Comparison of ENCODE assay signal across 8 mouse cellular contexts in genomic region chr1:138848026-138848425, GRCm38 (mm10). TPM values are rescaled to one million over a fixed set of nuclear protein-coding genes. Genes with fewer than 3 reads are reported as not detected.
DNase-seq lines count a peak whose midpoint lies in the region; ATAC-seq and TF ChIP-seq lines count a peak whose summit lies in the region.

No protein-coding gene starts in this region.

- H3K9me3 ChIP-seq in kidney, embryonic 16.5 days (ENCODE audit: low read length) = no peaks in the 10 kb centered on the region
- H3K9me3 ChIP-seq in embryonic facial prominence, embryonic 15.5 days (replicated peaks) = no peaks in the 10 kb centered on the region
- H3K9me3 ChIP-seq in intestine, postnatal 0 days (ENCODE audit: control insufficient read depth) = no peaks in the 10 kb centered on the region
- H3K9me3 ChIP-seq in neural tube, embryonic 11.5 days (ENCODE audit: control insufficient read depth, low read length) = no peaks in the 10 kb centered on the region

- peaks cover 19% of the 10 kb centered on the region for H3K4me1 ChIP-seq in kidney, embryonic 16.5 days (ENCODE audit: insufficient read depth, low read length)
- peaks cover 33% of the 10 kb centered on the region for H3K4me1 ChIP-seq in embryonic facial prominence, embryonic 15.5 days
- peaks cover 5% of the 10 kb centered on the region; the same call in 1 of the 2 replicates for H3K4me1 ChIP-seq in intestine, postnatal 0 days (replicated peaks; ENCODE audit: control insufficient read depth, insufficient read depth, low read length)
- peaks cover 8% of the 10 kb centered on the region; the same call in 1 of the 2 replicates for H3K4me1 ChIP-seq in neural tube, embryonic 11.5 days (ENCODE audit: control insufficient read depth, insufficient read depth, low read length)
- H3K4me1 ChIP-seq in cerebellum, adult 2 months (ENCODE audit: control insufficient read depth, insufficient read depth, low read length) = peaks cover 4% of the 10 kb centered on the region; the same call in 1 of the 2 replicates

- no peak overlapping the region for H3K27ac ChIP-seq in kidney, embryonic 16.5 days (ENCODE audit: low read length)
- no peak overlapping the region for H3K27ac ChIP-seq in embryonic facial prominence, embryonic 15.5 days (replicated peaks)
- H3K27ac ChIP-seq in intestine, postnatal 0 days (ENCODE audit: low read depth, low read length) = no peak overlapping the region
- no peak overlapping the region for H3K27ac ChIP-seq in neural tube, embryonic 11.5 days (ENCODE audit: low read depth, low read length)
- H3K27ac ChIP-seq in left cerebral cortex, adult 2 months = no peak overlapping the region
- H3K27ac ChIP-seq in cerebellum, adult 2 months (ENCODE audit: insufficient read depth, low read length) = no peak overlapping the region

- no peak for TF ChIP-seq POLR2A in cerebellum, adult 2 months (IDR thresholded peaks at IDR 0.05; ENCODE audit: borderline replicate concordance, insufficient read depth, low read length)

- no peak; the same call in none of the 2 replicates for ATAC-seq in kidney, embryonic 16.5 days (ENCODE audit: low FRiP score, low TSS enrichment)
- no peak for ATAC-seq in embryonic facial prominence, embryonic 15.5 days (ENCODE audit: insufficient number of reproducible peaks, low FRiP score, low TSS enrichment, low read depth)
- ATAC-seq in intestine, postnatal 0 days = no peak
- ATAC-seq in neural tube, embryonic 11.5 days (ENCODE audit: insufficient read depth, low FRiP score, low TSS enrichment) = peak; percentile 21; the same call in 1 of the 2 replicates

- peak overlapping the region; percentile 49 for H3K4me2 ChIP-seq in kidney, embryonic 16.5 days (replicated peaks; ENCODE audit: low read depth, low read length)
- peak overlapping the region; percentile 51 for H3K4me2 ChIP-seq in embryonic facial prominence, embryonic 15.5 days (replicated peaks)
- peak overlapping the region; percentile 55 for H3K4me2 ChIP-seq in intestine, postnatal 0 days (replicated peaks; ENCODE audit: low read depth)
- H3K4me2 ChIP-seq in neural tube, embryonic 11.5 days (ENCODE audit: low read depth) = peak overlapping the region; percentile 40

- 1% methylated on average over 16 of the region's 16 CpGs for WGBS in kidney, embryonic 16.5 days
- under 1% methylated on average over 16 of the region's 16 CpGs for WGBS in embryonic facial prominence, embryonic 15.5 days
- under 1% methylated on average over 16 of the region's 16 CpGs for WGBS in intestine, postnatal 0 days
- WGBS in neural tube, embryonic 11.5 days = under 1% methylated on average over 16 of the region's 16 CpGs
- 4% methylated on average over 16 of the region's 16 CpGs for WGBS in cerebellum, adult 2 months

- peak overlapping the region; percentile 37 for H3K4me3 ChIP-seq in kidney, embryonic 16.5 days (ENCODE audit: low read length)
- peak overlapping the region; percentile 32 for H3K4me3 ChIP-seq in embryonic facial prominence, embryonic 15.5 days (replicated peaks)
- peak overlapping the region; percentile 35 for H3K4me3 ChIP-seq in intestine, postnatal 0 days (ENCODE audit: low read depth, low read length)
- peak overlapping the region; percentile 21 for H3K4me3 ChIP-seq in neural tube, embryonic 11.5 days (ENCODE audit: low read depth, low read length)
- no peak overlapping the region for H3K4me3 ChIP-seq in left cerebral cortex, adult 2 months
- no peak overlapping the region for H3K4me3 ChIP-seq in cerebellum, adult 2 months (replicated peaks; ENCODE audit: insufficient read depth, low read depth, low read length)

- peaks cover 78% of the 10 kb centered on the region for H3K27me3 ChIP-seq in kidney, embryonic 16.5 days (ENCODE audit: insufficient read depth, low read length)
- H3K27me3 ChIP-seq in embryonic facial prominence, embryonic 15.5 days = peaks cover 71% of the 10 kb centered on the region
- peaks cover 73% of the 10 kb centered on the region for H3K27me3 ChIP-seq in intestine, postnatal 0 days (replicated peaks; ENCODE audit: control insufficient read depth, insufficient read depth, low read length)
- H3K27me3 ChIP-seq in neural tube, embryonic 11.5 days (ENCODE audit: control insufficient read depth, insufficient read depth, low read length) = peaks cover 68% of the 10 kb centered on the region
- H3K27me3 ChIP-seq in cerebellum, adult 2 months (ENCODE audit: control insufficient read depth, insufficient read depth, low read length) = peaks cover 11% of the 10 kb centered on the region; the same call in 1 of the 2 replicates

- peaks cover 3% of the 10 kb centered on the region; the same call in 1 of the 2 replicates for H3K36me3 ChIP-seq in kidney, embryonic 16.5 days (ENCODE audit: insufficient read depth, low read length)
- no peaks in the 10 kb centered on the region for H3K36me3 ChIP-seq in embryonic facial prominence, embryonic 15.5 days
- H3K36me3 ChIP-seq in intestine, postnatal 0 days (ENCODE audit: control insufficient read depth, insufficient read depth) = peaks cover 5% of the 10 kb centered on the region; the same call in 1 of the 2 replicates
- no peaks in the 10 kb centered on the region for H3K36me3 ChIP-seq in neural tube, embryonic 11.5 days (ENCODE audit: control insufficient read depth, insufficient read depth, low read length)

- no peak for DNase-seq in kidney, postnatal 25 days
- peak; percentile 49 for DNase-seq in neural tube, embryonic 11.5 days (ENCODE audit: low spot score)
- DNase-seq in thymus, postnatal 4 days = no peak
- DNase-seq in left cerebral cortex, adult 2 months (ENCODE audit: extremely low spot score in 1 of 2, low spot score in 2 of 2) = no peak
- DNase-seq in cerebellum, adult 2 months = no peak

- intact Hi-C loops in left cerebral cortex, adult 2 months (cut with DNase I) = no loop called here

- no peak for TF ChIP-seq CTCF in intestine, postnatal 0 days (IDR thresholded peaks at IDR 0.05; ENCODE audit: low read depth)
- TF ChIP-seq CTCF in left cerebral cortex, adult 2 months (IDR thresholded peaks at IDR 0.05) = no peak
- no peak for TF ChIP-seq CTCF in cerebellum, adult 2 months (IDR thresholded peaks at IDR 0.05; ENCODE audit: borderline replicate concordance, insufficient read depth, low read depth, low read length)

- H3K9ac ChIP-seq in kidney, embryonic 16.5 days (replicated peaks; ENCODE audit: low read length) = no peak overlapping the region
- H3K9ac ChIP-seq in embryonic facial prominence, embryonic 15.5 days = no peak overlapping the region
- H3K9ac ChIP-seq in intestine, postnatal 0 days (ENCODE audit: low read depth, low read length) = no peak overlapping the region
- no peak overlapping the region for H3K9ac ChIP-seq in neural tube, embryonic 11.5 days (ENCODE audit: low read length)

RNA-seq across cellular contexts. Expression of gene Lhx9, which starts 0.4 kb away (rescaled TPM):
- 0.18 and 0.32 TPM in 2 replicates for polyA plus RNA-seq in kidney, embryonic 16.5 days (2015; fragmentation: Nextera tagmentation; extraction: Ambion mirVana)
- polyA plus RNA-seq in embryonic facial prominence, embryonic 15.5 days (2015; fragmentation: Nextera tagmentation; extraction: Ambion mirVana) = 0.24 and 0.63 TPM in 2 replicates
- polyA plus RNA-seq in intestine, postnatal 0 days (2015; fragmentation: Nextera tagmentation; extraction: Ambion mirVana) = not detected in 2 replicates
- polyA plus RNA-seq in neural tube, embryonic 11.5 days (2014; fragmentation: Nextera tagmentation; extraction: Ambion mirVana) = 10.6 and 11.4 TPM in 2 replicates
- total RNA-seq in left cerebral cortex, adult 2 months (2021) = 1 to 10 TPM in 1 of 2 experiments, under 1 TPM in 1; 0.48 to 1.2 TPM
- polyA plus RNA-seq in cerebellum, adult 2 months (2012; rRNA removed) = 2.9 and 4.2 TPM in 2 replicates

RNA-seq across cellular contexts. Expression of gene 2310009B15Rik, which starts 8.6 kb away (rescaled TPM):
- 38.7 and 39.0 TPM in 2 replicates for polyA plus RNA-seq in kidney, embryonic 16.5 days (2015; fragmentation: Nextera tagmentation; extraction: Ambion mirVana)
- 32.8 and 32.9 TPM in 2 replicates for polyA plus RNA-seq in embryonic facial prominence, embryonic 15.5 days (2015; fragmentation: Nextera tagmentation; extraction: Ambion mirVana)
- 38.0 TPM in 2 replicates for polyA plus RNA-seq in intestine, postnatal 0 days (2015; fragmentation: Nextera tagmentation; extraction: Ambion mirVana)
- 33.9 and 37.4 TPM in 2 replicates for polyA plus RNA-seq in neural tube, embryonic 11.5 days (2014; fragmentation: Nextera tagmentation; extraction: Ambion mirVana)
- total RNA-seq in left cerebral cortex, adult 2 months (2021) = 10 to 100 TPM; 13.0 to 14.5 TPM
- polyA plus RNA-seq in cerebellum, adult 2 months (2012; rRNA removed) = 23.5 and 26.4 TPM in 2 replicates

Comparison
In these comparisons a context has a peak if more than half of its experiments do, and no peak if none do; other contexts are left out.
1. H3K4me3 ChIP-seq: peak in kidney, embryonic 16.5 days (single experiment), embryonic facial prominence, embryonic 15.5 days (single experiment), intestine, postnatal 0 days (single experiment) and neural tube, embryonic 11.5 days (single experiment); none in left cerebral cortex, adult 2 months (single experiment) and cerebellum, adult 2 months (single experiment).
2. Peak in every context shown above with its lines, with median percentiles within 50 percentile points of each other: H3K4me2 ChIP-seq.